Mouse (Mus musculus) CH12.LX (cell line): ENCODE data around the gene Ech1. TPM values are rescaled to one million over a fixed set of nuclear protein-coding genes. Genes with fewer than 3 reads are reported as not detected.

ENCODE experiments used
- DNase-seq: peaks from one replicate; pipeline ENCODE4 v3.0.0-alpha.2; 2013; ENCODE audit errors: extremely low read depth
- H3K27ac ChIP-seq: 2 replicates; pipeline ENCODE4 v1.5.1; 2012; ENCODE audit warnings: low read depth, mild to moderate bottlenecking, control low read depth, moderate library complexity; ENCODE audit not compliant: insufficient read depth
- H3K27me3 ChIP-seq: replicated peaks from 2 replicates; pipeline ENCODE3; 2012; ENCODE audit warnings: inconsistent platforms
- H3K36me3 ChIP-seq, 2 experiments: replicated peaks in 1 of 2; 2 replicates each; pipeline versions ENCODE3 to v1.6.1; 2012; ENCODE audit warnings: inconsistent platforms in 1 of 2, low read length in 1 of 2, mild to moderate bottlenecking in 1 of 2, mixed read lengths in 1 of 2, moderate library complexity in 1 of 2; ENCODE audit not compliant: control insufficient read depth in 1 of 2, insufficient read depth in 1 of 2
- H3K4me1 ChIP-seq, 2 experiments: 2 replicates each; pipeline ENCODE4 v1.6.1; 2012; ENCODE audit warnings: inconsistent platforms in 1 of 2, moderate library complexity in 1 of 2; ENCODE audit not compliant: insufficient read depth in 2 of 2, control insufficient read depth in 1 of 2
- H3K4me2 ChIP-seq: 2 replicates; pipeline ENCODE4 v1.6.1; 2012; ENCODE audit warnings: low read depth, mild to moderate bottlenecking, control low read depth; ENCODE audit not compliant: poor library complexity, insufficient read depth, severe bottlenecking
- H3K4me3 ChIP-seq, 3 experiments: fragments of 150-350 bp in 1 of 3; sonication (generic) in 1 of 3; replicated peaks in 1 of 3; 2 replicates each; pipeline versions ENCODE3 to v1.5.1; 2011 to 2012; ENCODE audit warnings: low read depth in 2 of 3, low read length in 2 of 3, mild to moderate bottlenecking in 2 of 3, moderate library complexity in 2 of 3, control low read depth in 1 of 3, improper control_type of control experiment in 1 of 3, inconsistent platforms in 1 of 3, mixed read lengths in 1 of 3; ENCODE audit not compliant: poor library complexity in 1 of 3
- H3K79me2 ChIP-seq: replicated peaks from 2 replicates; pipeline ENCODE4 v1.6.1; 2012; ENCODE audit warnings: mild to moderate bottlenecking, moderate library complexity; ENCODE audit not compliant: control insufficient read depth, poor library complexity, insufficient read depth, severe bottlenecking; ENCODE audit errors: extremely low read depth
- H3K9ac ChIP-seq: 2 replicates; pipeline ENCODE4 v1.6.1; 2012; ENCODE audit warnings: low read depth, mild to moderate bottlenecking, control low read depth, moderate library complexity; ENCODE audit not compliant: insufficient read depth
- H3K9me3 ChIP-seq: replicated peaks from 2 replicates; pipeline ENCODE3; 2012; ENCODE audit warnings: low read length, inconsistent platforms, mixed read lengths
- CHD2 ChIP-seq: IDR thresholded peaks from 2 replicates; pipeline ENCODE4 v1.6.1; 2011; ENCODE audit warnings: low read length, improper control_type of control experiment
- CTCF ChIP-seq, 2 experiments: IDR thresholded peaks in 1 of 2; conservative IDR thresholded peaks in 1 of 2; 2 replicates each; pipeline ENCODE4 v1.5.1; 2011 to 2012; ENCODE audit warnings: low read depth in 2 of 2, low read length in 2 of 2, improper control_type of control experiment in 1 of 2, inconsistent platforms in 1 of 2, mild to moderate bottlenecking in 1 of 2, moderate library complexity in 1 of 2
- E2F4 ChIP-seq: IDR thresholded peaks from 2 replicates; pipeline ENCODE4 v1.6.1; 2011; ENCODE audit warnings: low read depth, low read length, improper control_type of control experiment; ENCODE audit not compliant: insufficient replicate concordance
- ELF1 ChIP-seq: IDR thresholded peaks from 2 replicates; pipeline ENCODE4 v1.6.1; 2014; ENCODE audit warnings: low read depth, mild to moderate bottlenecking, inconsistent platforms, low read length, improper control_type of control experiment
- EP300 ChIP-seq: IDR thresholded peaks from 2 replicates; pipeline ENCODE4 v1.6.1; 2011; ENCODE audit warnings: low read length, improper control_type of control experiment
- ETS1 ChIP-seq: conservative IDR thresholded peaks from 2 replicates; pipeline ENCODE4 v1.6.1; 2012; ENCODE audit warnings: low read depth, mild to moderate bottlenecking, inconsistent platforms, low read length, improper control_type of control experiment, moderate library complexity
- GABPA ChIP-seq: IDR thresholded peaks from 2 replicates; pipeline ENCODE4 v1.6.1; 2012; ENCODE audit warnings: low read depth, low read length, improper control_type of control experiment, inconsistent platforms; ENCODE audit not compliant: insufficient replicate concordance
- HCFC1 ChIP-seq: IDR thresholded peaks from 2 replicates; pipeline ENCODE4 v1.6.1; 2012; ENCODE audit warnings: low read depth, mild to moderate bottlenecking, inconsistent platforms, low read length, improper control_type of control experiment
- IRF4 ChIP-seq: IDR thresholded peaks from 2 replicates; pipeline ENCODE4 v1.6.1; 2014; ENCODE audit warnings: low read depth, mild to moderate bottlenecking, inconsistent platforms, low read length, improper control_type of control experiment
- JUN ChIP-seq: IDR thresholded peaks from 2 replicates; pipeline ENCODE4 v1.6.1; 2011; ENCODE audit warnings: low read depth, mild to moderate bottlenecking, low read length, improper control_type of control experiment, moderate library complexity; ENCODE audit not compliant: insufficient read depth
- JUND ChIP-seq: conservative IDR thresholded peaks from 2 replicates; pipeline ENCODE4 v1.6.1; 2011; ENCODE audit warnings: low read depth, low read length, improper control_type of control experiment
- KAT2A ChIP-seq: IDR thresholded peaks from 2 replicates; pipeline ENCODE4 v1.6.1; 2012; ENCODE audit warnings: low read length, improper control_type of control experiment, inconsistent platforms; ENCODE audit not compliant: insufficient replicate concordance
- MAFK ChIP-seq: IDR thresholded peaks from 2 replicates; pipeline ENCODE4 v1.6.1; 2011; ENCODE audit warnings: low read length, improper control_type of control experiment; ENCODE audit not compliant: insufficient replicate concordance
- MAX ChIP-seq: IDR thresholded peaks from 2 replicates; pipeline ENCODE4 v1.6.1; 2011; ENCODE audit warnings: low read length, improper control_type of control experiment
- MAZ ChIP-seq: IDR thresholded peaks from 2 replicates; pipeline ENCODE4 v1.6.1; 2012; ENCODE audit warnings: low read depth, mild to moderate bottlenecking, inconsistent platforms, low read length, improper control_type of control experiment, moderate library complexity
- MEF2A ChIP-seq: IDR thresholded peaks from 2 replicates; pipeline ENCODE4 v1.6.1; 2014; ENCODE audit warnings: low read depth, mild to moderate bottlenecking, inconsistent platforms, low read length, improper control_type of control experiment, borderline replicate concordance
- MXI1 ChIP-seq: IDR thresholded peaks from 2 replicates; pipeline ENCODE4 v1.6.1; 2011; ENCODE audit warnings: mild to moderate bottlenecking, low read depth, low read length, improper control_type of control experiment
- MYC ChIP-seq: IDR thresholded peaks from 2 replicates; pipeline ENCODE4 v1.6.1; 2011; ENCODE audit warnings: low read depth, mild to moderate bottlenecking, improper control_type of control experiment, low read length
- NELFE ChIP-seq: IDR thresholded peaks from 2 replicates; pipeline ENCODE4 v1.6.1; 2011; ENCODE audit warnings: low read depth, low read length, improper control_type of control experiment
- NRF1 ChIP-seq: IDR thresholded peaks from 2 replicates; pipeline ENCODE4 v1.6.1; 2014; ENCODE audit warnings: low read depth, mild to moderate bottlenecking, inconsistent platforms, low read length, improper control_type of control experiment, moderate library complexity
- POLR2A ChIP-seq: IDR thresholded peaks from 2 replicates; pipeline ENCODE4 v1.6.1; 2011; ENCODE audit warnings: low read depth, mild to moderate bottlenecking, improper control_type of control experiment, low read length
- POLR2AphosphoS2 ChIP-seq: IDR thresholded peaks from 2 replicates; pipeline ENCODE4 v1.6.1; 2011; ENCODE audit warnings: low read depth, low read length, improper control_type of control experiment
- RAD21 ChIP-seq: IDR thresholded peaks from 2 replicates; pipeline ENCODE4 v1.6.1; 2011; ENCODE audit warnings: low read depth, mild to moderate bottlenecking, low read length, improper control_type of control experiment, moderate library complexity
- RCOR1 ChIP-seq: conservative IDR thresholded peaks from 2 replicates; pipeline ENCODE4 v1.6.1; 2012; ENCODE audit warnings: low read depth, mild to moderate bottlenecking, inconsistent platforms, low read length, improper control_type of control experiment
- SIN3A ChIP-seq: IDR thresholded peaks from 2 replicates; pipeline ENCODE4 v1.6.1; 2012; ENCODE audit warnings: low read length, improper control_type of control experiment, inconsistent platforms
- SMC3 ChIP-seq: IDR thresholded peaks from 2 replicates; pipeline ENCODE4 v1.6.1; 2011; ENCODE audit warnings: low read depth, low read length, improper control_type of control experiment
- USF1 ChIP-seq: IDR thresholded peaks from 2 replicates; pipeline ENCODE4 v1.6.1; 2014; ENCODE audit warnings: low read depth, mild to moderate bottlenecking, inconsistent platforms, low read length, improper control_type of control experiment
- USF2 ChIP-seq: conservative IDR thresholded peaks from 2 replicates; pipeline ENCODE4 v1.6.1; 2011; ENCODE audit warnings: low read depth, low read length, improper control_type of control experiment
- ZKSCAN1 ChIP-seq: IDR thresholded peaks from 2 replicates; pipeline ENCODE4 v1.6.1; 2012; ENCODE audit warnings: low read depth, inconsistent platforms, low read length, improper control_type of control experiment, borderline replicate concordance
- ZNF384 ChIP-seq: IDR thresholded peaks from 2 replicates; pipeline ENCODE4 v1.6.1; 2012; ENCODE audit warnings: low read depth, low read length, improper control_type of control experiment, inconsistent platforms
- dilution Hi-C: fragments of 300-500 bp; cut with MboI; formaldehyde crosslinking; loops from 2 replicates; pipeline ENCODE4 v1.14.3; 2020; ENCODE audit warnings: low sequenced_read_pairs; ENCODE audit not compliant: extremely low pct_unique_long_range_greater_than_20kb, extremely low pct_ligation_motif_present
- in situ Hi-C: fragments of 300-500 bp; cut with MboI; formaldehyde crosslinking; loops from 3 replicates; pipeline ENCODE4 v1.14.3; 2019; ENCODE audit warnings: low sequenced_read_pairs, low pct_ligation_motif_present, low pct_unique_long_range_greater_than_20kb, mixed read lengths
- polyA plus RNA-seq: library from polyadenylated mRNA; unstranded; fragments of >175 nt; gene quantifications from 2 replicates; pipeline ENCODE4 v1.2.1, GENCODE M21; 2012; ENCODE audit warnings: low read depth; ENCODE audit not compliant: insufficient read length
- total RNA-seq, 2 experiments: library from RNA; depleted of rRNA; stranded (reverse); fragments of 300-350 nt in 1 of 2; fragments of >200 nt in 1 of 2; gene quantifications; 2 replicates each; pipeline ENCODE4 v1.2.3; 2012 to 2014

Ech1 gene
- total and polyA plus RNA-seq, 3 experiments, result 67.6 to 124 (median 119) TPM

DNA sequence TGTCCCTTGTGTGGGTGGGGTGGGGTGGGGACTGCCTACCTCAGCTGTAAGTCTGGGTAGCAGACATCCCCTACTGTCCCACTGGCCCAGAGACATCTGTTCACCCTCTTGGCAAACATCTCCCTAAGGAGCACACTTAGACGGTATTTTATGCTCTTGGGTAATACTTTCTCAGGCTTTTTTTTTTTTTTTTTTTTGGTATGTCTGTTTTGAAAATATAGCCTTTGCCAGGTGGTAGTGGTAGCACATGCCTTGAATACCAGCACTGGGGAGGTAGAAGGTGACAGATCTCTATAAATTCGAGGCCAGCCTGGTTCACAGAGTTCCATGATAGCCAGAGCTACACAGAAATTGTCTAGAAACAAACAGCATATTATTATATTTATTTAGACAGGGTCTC, 1.1 kb upstream of the Ech1 start:
- in situ Hi-C loops, result no loop called here
- peaks cover 27 to 67% of the 10 kb centered on the region in 2 experiments for H3K4me1 ChIP-seq
- H3K9ac ChIP-seq, result no peak overlapping the region
- no peaks in the 10 kb centered on the region for H3K9me3 ChIP-seq
- no peak overlapping the region for H3K4me2 ChIP-seq
- H3K27ac ChIP-seq, result no peak overlapping the region; the same call in 1 of the 2 replicates
- H3K36me3 ChIP-seq, result peaks cover 36 to 46% of the 10 kb centered on the region in 2 experiments
- TF ChIP-seq EP300, result no peak
- TF ChIP-seq KAT2A, result no peak
- TF ChIP-seq SMC3, result no peak
- TF ChIP-seq ZNF384, result peak; percentile 87
- no peak for TF ChIP-seq RCOR1
- TF ChIP-seq MAZ, result no peak
- TF ChIP-seq POLR2AphosphoS2, result no peak
- H3K79me2 ChIP-seq, result 0 out of 2 replicates have a peak, but pooled peaks cover 8% of the 10 kb centered on the region
- no peak for DNase-seq
- no peak overlapping the region for H3K4me3 ChIP-seq
- dilution Hi-C loops, result no loop called here
- H3K27me3 ChIP-seq, result no peaks in the 10 kb centered on the region

DNA sequence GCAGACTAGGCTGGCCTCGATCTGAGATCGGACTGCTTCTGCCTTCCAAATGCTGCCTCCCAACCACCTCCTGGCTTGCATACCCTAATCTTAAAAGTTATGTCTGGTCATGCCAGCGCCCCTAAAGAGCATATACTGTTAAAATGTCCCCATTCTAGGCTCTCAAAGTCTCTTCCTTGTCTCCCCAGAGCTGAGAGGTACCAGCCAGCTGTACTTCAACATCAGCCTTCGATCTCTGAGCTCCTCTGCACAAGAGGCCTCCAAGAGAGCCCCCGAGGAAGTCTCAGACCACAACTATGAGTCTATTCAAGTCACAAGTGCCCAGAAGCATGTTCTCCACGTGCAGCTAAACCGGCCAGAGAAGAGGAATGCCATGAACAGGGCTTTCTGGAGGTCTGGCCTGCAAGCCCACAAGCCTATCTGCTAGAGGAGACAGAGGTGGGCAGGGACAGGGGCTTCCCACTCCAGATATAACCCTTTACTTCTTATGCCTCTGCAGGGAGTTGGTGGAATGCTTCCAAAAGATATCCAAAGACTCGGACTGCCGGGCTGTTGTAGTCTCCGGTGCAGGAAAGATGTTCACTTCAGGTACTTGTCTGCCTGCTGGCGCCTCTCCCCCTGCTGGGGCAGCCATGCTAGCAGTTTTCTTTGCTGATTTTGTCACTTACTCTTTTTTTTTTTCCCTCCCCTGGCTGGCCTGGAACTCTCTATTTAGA, 827 bp downstream of the Ech1 start:
- Histone ChIP-seq H3K4me3 (peak overlapping the region; percentile 56 to 58 (median 57)), H3K9me3 (peaks cover 7% of the 10 kb centered on the region), H3K36me3 (peaks cover 33 to 45% of the 10 kb centered on the region in 2 experiments), H3K4me2 (peak overlapping the region; percentile 58), H3K79me2 (0 out of 2 replicates have a peak, but pooled peaks cover 2% of the 10 kb centered on the region), H3K27ac (peak overlapping the region; percentile 26), H3K4me1 (peaks cover 15 to 49% of the 10 kb centered on the region in 2 experiments), H3K9ac (peak overlapping the region; percentile 78), H3K27me3 (no peaks in the 10 kb centered on the region)
- in situ Hi-C loops (loop anchor here (5.0 kb wide), 1 partner anchor 41 kb away; no protein-coding TSS in a partner anchor), dilution Hi-C loops (no loop called here)
- no peak for DNase-seq
- TF ChIP-seq MAZ (no peak), ZNF384 (peak; percentile 89), JUN (no peak), JUND (no peak), CTCF (conservative IDR thresholded peaks at IDR 0.05 in 1 of 2, IDR thresholded peaks at IDR 0.05 in 1 of 2; ENCODE audit: low read depth in 2 of 2, low read length in 2 of 2) (peak in 1 of 2 experiments; percentile 54; a peak in 2 of 4 replicates), NELFE (0 out of 2 replicates have a peak, but pooled peaks have one; percentile 22), MEF2A (no peak), EP300 (no peak), CHD2 (no peak), MAFK (no peak), NRF1 (peak; percentile 43), ZKSCAN1 (no peak), E2F4 (no peak), SMC3 (peak; percentile 46), KAT2A (no peak), USF1 (no peak), MXI1 (peak; percentile 32; the same call in 1 of the 2 replicates), MAX (peak; percentile 43; the same call in 1 of the 2 replicates), MYC (no peak), ETS1 (no peak), RAD21 (no peak; the same call in 1 of the 2 replicates), ELF1 (0 out of 2 replicates have a peak, but pooled peaks have one; percentile 9), HCFC1 (no peak), IRF4 (no peak), SIN3A (peak; percentile 41; the same call in 1 of the 2 replicates), USF2 (no peak), GABPA (no peak), POLR2AphosphoS2 (no peak), RCOR1 (no peak), POLR2A (peak; percentile 36)
